Mouse (Mus musculus) liver, embryonic 11.5 days (tissue): ENCODE data around the gene Kazald1. TPM values are rescaled to one million over a fixed set of nuclear protein-coding genes. Genes with fewer than 3 reads are reported as not detected.
A peak's percentile ranks its signal among the peaks of the same experiment; 100 is the strongest.

Experiments
- ATAC-seq: fragments of 200-750 bp; cut with Nextera tagmentation; replicated peaks from 2 replicates; pipeline ENCODE4 v1.8.0; 2017; ENCODE audit warnings: moderate number of reproducible peaks, mild to moderate bottlenecking, moderate TSS enrichment, moderate library complexity; ENCODE audit not compliant: low FRiP score
- DNase-seq: peaks from one replicate; pipeline ENCODE4 v3.0.0-alpha.2; 2017; ENCODE audit warnings: low spot score
- H3K27ac ChIP-seq: fragments of 300-500 bp; sonication (generic); 2 replicates; pipeline ENCODE4 v1.5.1; 2014; ENCODE audit warnings: mild to moderate bottlenecking, low read depth, low read length, control low read depth
- H3K27me3 ChIP-seq: fragments of 300-500 bp; sonication (generic); replicated peaks from 2 replicates; pipeline ENCODE4 v1.6.1; 2014; ENCODE audit warnings: low read length, mixed read lengths; ENCODE audit not compliant: control insufficient read depth, insufficient read depth
- H3K36me3 ChIP-seq: fragments of 300-500 bp; sonication (generic); 2 replicates; pipeline ENCODE4 v1.6.1; 2014; ENCODE audit warnings: mild to moderate bottlenecking, low read length, moderate library complexity, mixed read lengths; ENCODE audit not compliant: control insufficient read depth, insufficient read depth
- H3K4me1 ChIP-seq: fragments of 300-500 bp; sonication (generic); replicated peaks from 2 replicates; pipeline ENCODE4 v1.6.1; 2014; ENCODE audit warnings: low read length, mixed read lengths; ENCODE audit not compliant: control insufficient read depth, insufficient read depth
- H3K4me2 ChIP-seq: fragments of 300-500 bp; sonication (generic); 2 replicates; pipeline ENCODE4 v1.6.1; 2014; ENCODE audit warnings: mild to moderate bottlenecking, control low read depth, moderate library complexity
- H3K4me3 ChIP-seq: fragments of 300-500 bp; sonication (generic); 2 replicates; pipeline ENCODE4 v1.5.1; 2014; ENCODE audit warnings: low read depth, low read length, control low read depth
- H3K9ac ChIP-seq: fragments of 300-500 bp; sonication (generic); 2 replicates; pipeline ENCODE4 v1.6.1; 2014; ENCODE audit warnings: low read depth, low read length, control low read depth
- H3K9me3 ChIP-seq: fragments of 300-500 bp; sonication (generic); 2 replicates; pipeline ENCODE4 v1.6.1; 2016; ENCODE audit warnings: low read length, inconsistent platforms, mixed read lengths; ENCODE audit not compliant: control insufficient read depth
- WGBS: fragments of 180-500 bp; shearing (Covaris S2); extraction: QIAGEN DNeasy Blood & Tissue Kit; methylation state at CpG from one replicate; pipeline ENCODE4 v1.1.7; 2014; 5-methylcytosine and 5-hydroxymethylcytosine counted together
- polyA plus RNA-seq: library from polyadenylated mRNA; unstranded; fragments of >200 nt; fragmentation: Nextera tagmentation; extraction: Ambion mirVana; gene quantifications from 2 replicates; pipeline ENCODE4 v1.2.1, GENCODE M21; 2014

Kazald1 gene
- polyA plus RNA-seq, 1 experiment from 2014 or later, result 1.6 TPM

DNA sequence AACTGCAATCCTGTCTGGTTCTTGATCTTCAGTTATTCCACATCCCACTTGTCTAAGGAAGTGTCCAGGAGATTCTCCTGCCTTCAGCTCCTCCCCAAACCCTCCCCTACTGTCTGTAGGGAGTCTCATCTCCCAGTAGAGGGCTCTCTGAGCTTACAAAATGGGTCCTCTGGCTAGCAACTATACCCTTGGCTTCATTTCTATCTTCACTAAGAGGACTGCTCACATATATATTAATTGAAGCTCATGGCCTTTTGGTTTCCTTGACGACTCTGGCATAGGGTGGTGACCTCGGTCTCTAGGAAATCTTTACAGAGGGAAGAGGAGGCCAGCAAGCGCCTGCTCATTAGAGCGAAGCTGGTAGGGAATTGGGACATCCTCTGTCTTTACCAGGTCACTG lies 18.7 kb upstream of the Kazald1 start:
- 58% methylated on average over 4 of the region's 4 CpGs for WGBS
- Histone ChIP-seq H3K36me3 (no peaks in the 10 kb centered on the region), H3K9me3 (no peaks in the 10 kb centered on the region), H3K4me2 (no peak overlapping the region), H3K4me3 (no peak overlapping the region), H3K4me1 (peaks cover 20% of the 10 kb centered on the region), H3K27ac (no peak overlapping the region), H3K27me3 (no peaks in the 10 kb centered on the region), H3K9ac (no peak overlapping the region)
- DNase-seq (no peak), ATAC-seq (0 out of 2 replicates have a peak, but pooled peaks have one; percentile 36)

DNA sequence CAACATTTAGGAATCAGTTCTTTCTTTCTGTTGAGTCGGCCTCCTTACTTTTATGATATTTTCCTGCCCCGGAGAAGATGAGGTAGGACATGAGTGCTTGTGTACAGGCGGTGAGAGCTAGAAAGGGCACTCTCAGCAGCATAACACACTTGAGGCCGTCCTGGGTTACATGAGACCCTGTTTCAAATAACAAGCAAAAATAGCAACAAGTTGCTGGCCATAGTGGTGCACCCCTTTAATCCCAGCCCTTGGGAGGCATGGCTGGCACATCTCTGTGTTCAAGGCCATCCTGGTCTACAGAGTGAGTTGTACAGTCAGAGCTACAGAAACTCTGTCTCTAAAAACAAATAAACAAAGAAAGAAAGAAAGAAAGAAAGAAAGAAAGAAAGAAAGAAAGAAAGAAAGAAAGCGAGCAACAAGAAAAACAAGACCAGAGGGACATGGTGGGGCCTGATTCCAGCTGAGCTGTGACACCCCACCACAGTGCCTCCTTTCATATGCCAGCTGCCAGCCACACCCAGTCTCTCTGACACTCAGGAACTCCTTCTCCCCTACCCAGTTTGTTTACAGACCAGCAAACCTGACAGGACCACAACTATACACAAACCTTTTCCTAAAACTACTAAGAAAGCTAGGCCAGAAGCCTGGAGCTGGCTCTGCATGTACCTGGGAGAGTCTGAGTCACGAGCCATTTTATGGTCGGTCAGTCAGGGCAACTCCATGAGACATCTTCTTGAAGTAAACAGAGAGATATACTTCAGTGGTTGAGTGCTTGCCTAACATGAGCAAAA lies 17.9 kb upstream of the Kazald1 start:
- H3K9me3 ChIP-seq, result no peaks in the 10 kb centered on the region
- no peak for DNase-seq
- H3K9ac ChIP-seq, result peak overlapping the region; percentile 17; the same call in 1 of the 2 replicates
- H3K4me2 ChIP-seq, result peak overlapping the region; percentile 94
- H3K36me3 ChIP-seq, result no peaks in the 10 kb centered on the region
- H3K4me1 ChIP-seq, result peaks cover 20% of the 10 kb centered on the region
- H3K27ac ChIP-seq, result peak overlapping the region; percentile 97; the same call in 1 of the 2 replicates
- no peak for ATAC-seq
- 71% methylated on average over 7 of the region's 7 CpGs for WGBS
- H3K4me3 ChIP-seq, result no peak overlapping the region
- H3K27me3 ChIP-seq, result no peaks in the 10 kb centered on the region

DNA sequence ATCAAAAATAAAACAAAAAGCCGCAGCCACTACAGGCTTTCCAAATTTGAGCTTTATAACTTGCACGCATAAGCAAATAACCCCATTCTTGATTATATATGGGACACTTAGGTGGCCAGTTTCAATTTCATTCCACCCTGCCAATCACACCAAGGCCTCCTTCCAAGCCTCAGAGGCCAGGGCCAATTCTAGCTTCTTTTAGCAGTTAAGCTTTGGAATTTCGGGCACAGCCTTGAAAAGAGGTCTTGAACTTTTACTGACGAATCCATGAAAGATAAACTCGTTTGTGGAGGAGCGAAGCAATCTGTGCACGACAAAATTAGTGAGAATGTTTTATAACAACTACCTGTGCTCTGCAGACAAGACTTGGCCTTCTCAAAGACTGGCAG lies 17.3 kb upstream of the Kazald1 start:
- Histone ChIP-seq H3K4me1 (peaks cover 20% of the 10 kb centered on the region), H3K9ac (peak overlapping the region; percentile 82), H3K4me2 (peak overlapping the region; percentile 94), H3K9me3 (no peaks in the 10 kb centered on the region), H3K27me3 (no peaks in the 10 kb centered on the region), H3K27ac (peak overlapping the region; percentile 97), H3K4me3 (peak overlapping the region; percentile 72), H3K36me3 (no peaks in the 10 kb centered on the region)
- DNase-seq, result no peak
- ATAC-seq, result no peak
- 44% methylated on average over 7 of the region's 7 CpGs for WGBS

DNA sequence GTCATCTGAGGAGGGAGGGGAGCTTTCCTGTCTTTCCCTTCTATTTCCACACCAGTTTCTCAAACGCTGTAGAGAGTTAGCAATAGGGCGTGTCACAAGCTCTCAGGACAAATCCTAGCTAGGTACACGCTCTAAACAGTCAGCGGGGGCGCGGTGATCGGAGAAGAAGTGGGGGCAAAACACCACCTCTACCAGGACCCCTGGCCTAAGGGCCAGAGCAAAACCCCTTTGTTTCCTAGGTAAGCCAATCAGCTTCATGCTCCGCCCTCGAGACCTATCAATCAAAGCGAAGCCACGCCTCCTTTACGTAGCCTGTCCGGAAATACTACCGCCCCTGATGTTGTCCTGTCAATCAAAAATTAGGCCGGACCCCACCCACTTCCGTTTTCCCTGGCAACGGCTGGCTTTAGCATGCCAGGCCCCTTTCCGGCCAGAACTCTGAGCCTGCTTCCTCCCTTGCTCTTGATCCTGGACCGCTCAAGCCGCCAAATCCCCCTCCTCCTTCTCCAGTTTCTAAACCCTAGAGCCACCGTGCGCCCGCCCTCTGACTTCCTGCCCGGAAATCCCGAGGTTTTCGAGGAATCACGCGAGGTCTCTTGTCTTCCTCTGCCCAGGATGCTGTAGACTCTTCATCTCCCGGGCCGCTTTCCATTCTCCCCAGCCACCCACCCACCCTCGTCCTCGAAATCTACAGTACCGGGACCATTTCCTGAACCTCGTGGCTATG lies 16.8 kb upstream of the Kazald1 start:
- no peaks in the 10 kb centered on the region for H3K36me3 ChIP-seq
- peak overlapping the region; percentile 72 for H3K4me3 ChIP-seq
- H3K4me2 ChIP-seq, result peak overlapping the region; percentile 94
- H3K9me3 ChIP-seq, result no peaks in the 10 kb centered on the region
- H3K4me1 ChIP-seq, result peaks cover 20% of the 10 kb centered on the region
- H3K27me3 ChIP-seq, result no peaks in the 10 kb centered on the region
- peak overlapping the region; percentile 82 for H3K9ac ChIP-seq
- WGBS, result under 1% methylated on average over 34 of the region's 34 CpGs
- peak; percentile 90 for ATAC-seq
- peak; percentile 92 for DNase-seq
- H3K27ac ChIP-seq, result peak overlapping the region; percentile 97

DNA sequence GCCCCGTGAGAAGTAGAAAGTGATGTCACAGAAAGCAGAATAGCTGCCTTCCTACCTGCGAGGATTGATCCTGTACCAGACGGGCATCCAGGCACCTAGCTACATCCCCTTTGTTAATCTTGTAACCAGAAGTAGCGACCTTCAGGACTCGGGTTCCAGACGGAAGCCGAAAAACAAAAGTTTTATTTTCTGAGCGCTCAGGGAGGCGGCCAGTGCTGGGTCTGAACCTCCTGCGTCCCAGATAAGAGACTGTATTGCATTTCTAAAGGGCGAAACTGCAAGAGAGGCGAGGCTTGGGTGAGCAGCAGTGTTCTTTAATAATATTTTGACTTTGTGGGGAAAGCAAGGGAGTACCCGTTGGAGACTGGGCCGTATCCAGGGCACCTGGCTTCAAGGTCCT lies 16.2 kb upstream of the Kazald1 start:
- H3K27me3 ChIP-seq, result peaks cover 2% of the 10 kb centered on the region
- peaks cover 23% of the 10 kb centered on the region for H3K4me1 ChIP-seq
- peak overlapping the region; percentile 72 for H3K4me3 ChIP-seq
- DNase-seq, result no peak
- H3K36me3 ChIP-seq, result no peaks in the 10 kb centered on the region
- under 1% methylated on average over 14 of the region's 14 CpGs for WGBS
- peak; percentile 45; the same call in 1 of the 2 replicates for ATAC-seq
- H3K9me3 ChIP-seq, result no peaks in the 10 kb centered on the region
- H3K27ac ChIP-seq, result peak overlapping the region; percentile 97
- H3K4me2 ChIP-seq, result peak overlapping the region; percentile 94
- H3K9ac ChIP-seq, result peak overlapping the region; percentile 82

DNA sequence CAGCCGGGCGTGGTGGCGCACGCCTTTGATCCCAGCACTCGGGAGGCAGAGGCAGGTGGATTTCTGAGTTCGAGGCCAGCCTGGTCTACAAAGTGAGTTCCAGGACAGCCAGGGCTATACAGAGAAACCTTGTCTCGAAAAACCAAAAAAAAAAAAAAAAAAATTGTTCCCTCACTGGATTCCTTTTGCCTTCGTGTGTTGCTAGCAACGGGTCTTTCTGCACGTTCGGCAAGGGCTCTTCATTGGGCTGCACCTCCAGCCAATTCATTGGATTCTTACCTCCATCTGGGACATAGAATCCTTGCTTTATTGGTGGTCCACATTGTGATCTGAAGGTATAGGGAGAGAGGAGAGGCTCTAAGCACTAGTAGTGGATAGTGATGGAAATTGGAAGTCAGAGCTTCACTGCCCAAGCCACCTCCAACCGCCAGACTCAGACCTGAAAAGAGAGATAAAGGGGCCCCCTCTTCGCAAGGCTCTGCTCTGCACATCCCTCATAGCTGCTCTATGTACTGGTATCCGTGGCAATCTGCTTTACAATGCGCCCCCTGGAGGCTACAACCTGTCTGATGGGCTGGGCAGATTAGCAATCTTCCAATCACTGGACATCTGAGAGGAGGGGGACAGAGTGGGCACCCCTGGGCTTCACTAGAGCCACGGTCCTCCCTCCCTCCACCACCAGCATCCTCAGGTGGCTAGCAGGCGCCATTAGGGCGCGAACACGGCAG lies 11.3 kb upstream of the Kazald1 start:
- Histone ChIP-seq H3K9me3 (no peaks in the 10 kb centered on the region), H3K27me3 (peaks cover 45% of the 10 kb centered on the region), H3K4me2 (peak overlapping the region; percentile 49), H3K27ac (no peak overlapping the region; the same call in 1 of the 2 replicates), H3K36me3 (no peaks in the 10 kb centered on the region), H3K4me3 (peak overlapping the region; percentile 21), H3K4me1 (peaks cover 14% of the 10 kb centered on the region), H3K9ac (no peak overlapping the region)
- ATAC-seq (peak; percentile 86), DNase-seq (no peak)
- 42% methylated on average over 20 of the region's 20 CpGs for WGBS

DNA sequence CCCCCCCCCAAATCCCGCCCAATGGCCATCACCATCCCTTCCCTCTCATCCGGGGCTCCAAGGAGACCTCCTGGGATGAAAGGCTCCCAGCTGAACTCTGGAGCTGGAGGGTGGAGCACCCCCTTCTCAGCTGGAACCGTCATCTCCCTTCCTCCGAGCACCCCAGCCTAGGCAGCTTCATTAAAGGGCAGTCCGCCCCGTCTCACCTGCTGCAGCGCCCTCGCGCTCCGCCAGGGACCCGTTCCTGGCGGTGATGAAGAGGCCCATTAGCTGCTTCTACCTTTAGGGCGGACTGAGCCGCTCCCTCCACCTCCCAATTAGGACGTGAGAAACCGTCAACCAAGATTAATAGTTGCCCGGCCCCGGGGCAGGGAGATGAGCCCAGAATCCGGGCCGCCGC lies 9.8 kb upstream of the Kazald1 start:
- H3K27me3 ChIP-seq, result peaks cover 45% of the 10 kb centered on the region
- ATAC-seq (no peak), DNase-seq (no peak)
- H3K4me2 ChIP-seq, result no peak overlapping the region
- H3K4me3 ChIP-seq, result no peak overlapping the region
- H3K36me3 ChIP-seq, result no peaks in the 10 kb centered on the region
- 12% methylated on average over 21 of the region's 21 CpGs for WGBS
- H3K4me1 ChIP-seq, result peaks cover 8% of the 10 kb centered on the region
- no peaks in the 10 kb centered on the region for H3K9me3 ChIP-seq
- H3K9ac ChIP-seq, result no peak overlapping the region
- no peak overlapping the region for H3K27ac ChIP-seq

DNA sequence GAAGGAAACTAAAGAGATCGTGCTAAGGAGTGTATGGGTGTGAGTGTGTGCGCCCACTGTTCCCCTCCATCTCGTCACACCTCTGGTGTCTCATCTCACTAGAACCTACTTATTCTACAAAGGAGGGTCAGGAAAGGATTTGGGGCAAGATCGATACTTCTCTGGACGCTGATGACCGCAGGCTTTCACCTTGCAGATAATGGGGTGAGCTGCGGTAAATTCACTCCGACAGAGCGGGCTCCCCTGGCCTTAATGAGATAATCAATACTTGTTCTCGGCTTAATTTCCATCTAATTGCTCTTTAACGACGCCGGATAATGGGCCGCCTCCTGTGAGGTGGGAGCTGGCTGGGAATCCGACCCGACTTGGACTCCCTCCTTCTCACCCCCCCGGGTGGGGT lies 7.9 kb upstream of the Kazald1 start:
- no peak for DNase-seq
- no peak for ATAC-seq
- no peaks in the 10 kb centered on the region for H3K9me3 ChIP-seq
- no peak overlapping the region for H3K4me2 ChIP-seq
- no peaks in the 10 kb centered on the region for H3K36me3 ChIP-seq
- no peak overlapping the region for H3K9ac ChIP-seq
- no peak overlapping the region for H3K27ac ChIP-seq
- H3K27me3 ChIP-seq, result peaks cover 45% of the 10 kb centered on the region
- no peak overlapping the region for H3K4me3 ChIP-seq
- WGBS, result 40% methylated on average over 17 of the region's 17 CpGs
- H3K4me1 ChIP-seq, result peaks cover 8% of the 10 kb centered on the region
